Mouse (Mus musculus) olfactory bulb, adult 2 months (tissue): Measurements from ENCODE around the gene Ncoa3. TPM values are rescaled to one million over a fixed set of nuclear protein-coding genes. Genes with fewer than 3 reads are reported as not detected.

Experiments used
- H3K27ac ChIP-seq: fragments of 200-500 bp; 2 replicates; pipeline ENCODE4 v1.5.1; 2012; ENCODE audit warnings: low read depth, low read length; ENCODE audit not compliant: insufficient read depth
- H3K4me1 ChIP-seq: fragments of 200-500 bp; 2 replicates; pipeline ENCODE4 v1.6.1; 2012; ENCODE audit warnings: low read length; ENCODE audit not compliant: control insufficient read depth, insufficient read depth
- H3K4me3 ChIP-seq: fragments of 200-500 bp; 2 replicates; pipeline ENCODE4 v1.5.1; 2012; ENCODE audit warnings: mild to moderate bottlenecking, low read depth, low read length, moderate library complexity; ENCODE audit not compliant: insufficient read depth
- CTCF ChIP-seq: fragments of 200-500 bp; IDR thresholded peaks from 2 replicates; pipeline ENCODE4 v1.5.1; 2012; ENCODE audit warnings: low read depth, mild to moderate bottlenecking, low read length, moderate library complexity; ENCODE audit not compliant: insufficient read depth
- POLR2A ChIP-seq: fragments of 200-500 bp; IDR thresholded peaks from 2 replicates; pipeline ENCODE4 v1.6.1; 2012; ENCODE audit warnings: mild to moderate bottlenecking, low read depth, low read length, moderate library complexity; ENCODE audit not compliant: insufficient read depth
- WGBS: fragments of 180-500 bp; shearing (Covaris S2); methylation state at CpG from one replicate; pipeline ENCODE4 v1.1.7; 2018; 5-methylcytosine and 5-hydroxymethylcytosine counted together
- polyA plus RNA-seq: library from polyadenylated mRNA; stranded (reverse); fragments of >200 nt; gene quantifications from 2 replicates; pipeline ENCODE4 v1.2.4, GENCODE M21; 2012; ENCODE audit warnings: low replicate concordance; ENCODE audit not compliant: missing spikeins, insufficient read depth, insufficient read length

Gene Ncoa3
- polyA plus RNA-seq, 1 experiment = not detected

- Histone ChIP-seq H3K27ac (no peak overlapping the region), H3K4me3 (no peak overlapping the region), H3K4me1 (peaks cover 19% of the 10 kb centered on the region)
- TF ChIP-seq POLR2A = no peak
- no peak for TF ChIP-seq CTCF
- 92% methylated on average over 5 of the region's 5 CpGs for WGBS
Measured at GRCm38 (mm10) chr2:166032628-166033027, 40.2 kb downstream of the Ncoa3 start.

GRCm38 (mm10) chr2:166034967-166035490, 42.6 kb downstream of the Ncoa3 start:
- WGBS = 54% methylated on average over 3 of the region's 3 CpGs
- Histone ChIP-seq H3K27ac (0 out of 2 replicates have a peak overlapping the region, but pooled peaks have one; percentile 40), H3K4me3 (no peak overlapping the region), H3K4me1 (peaks cover 16% of the 10 kb centered on the region)
- TF ChIP-seq POLR2A (no peak), CTCF (no peak)

GRCm38 (mm10) chr2:166035725-166036124, 43.3 kb downstream of the Ncoa3 start:
- H3K27ac ChIP-seq = no peak overlapping the region
- no peak overlapping the region for H3K4me3 ChIP-seq
- 41% methylated on average over 3 of the region's 3 CpGs for WGBS
- no peak for TF ChIP-seq CTCF
- no peak for TF ChIP-seq POLR2A
- peaks cover 12% of the 10 kb centered on the region for H3K4me1 ChIP-seq

- Histone ChIP-seq H3K4me1 (peaks cover 5% of the 10 kb centered on the region), H3K4me3 (no peak overlapping the region), H3K27ac (no peak overlapping the region)
- 91% methylated on average over 4 of the region's 4 CpGs for WGBS
- TF ChIP-seq CTCF = no peak
- TF ChIP-seq POLR2A = no peak
Measured at GRCm38 (mm10) chr2:166039681-166040080, 47.2 kb downstream of the Ncoa3 start.

- Histone ChIP-seq H3K27ac (no peak overlapping the region), H3K4me3 (no peak overlapping the region), H3K4me1 (peaks cover 9% of the 10 kb centered on the region)
- 87% methylated on average over 1 of the region's 1 CpGs for WGBS
- TF ChIP-seq CTCF = no peak
- TF ChIP-seq POLR2A = no peak
Measured at GRCm38 (mm10) chr2:166042542-166042941, 50.1 kb downstream of the Ncoa3 start.

- TF ChIP-seq CTCF (no peak), POLR2A (no peak)
- H3K4me1 ChIP-seq = peaks cover 9% of the 10 kb centered on the region
- 25% methylated on average over 2 of the region's 2 CpGs for WGBS
- peak overlapping the region; percentile 74 for H3K27ac ChIP-seq
- no peak overlapping the region for H3K4me3 ChIP-seq
Measured at GRCm38 (mm10) chr2:166045006-166045405, 52.6 kb downstream of the Ncoa3 start.

- no peak for TF ChIP-seq POLR2A
- no peak for TF ChIP-seq CTCF
- peak overlapping the region; percentile 74 for H3K27ac ChIP-seq
- WGBS = 42% methylated on average over 10 of the region's 10 CpGs
Measured at GRCm38 (mm10) chr2:166045549-166046501, 53.4 kb downstream of the Ncoa3 start.

GRCm38 (mm10) chr2:166047931-166048330, 55.5 kb downstream of the Ncoa3 start:
- Histone ChIP-seq H3K4me1 (peaks cover 16% of the 10 kb centered on the region), H3K4me3 (no peak overlapping the region), H3K27ac (no peak overlapping the region)
- WGBS = 95% methylated on average over 4 of the region's 4 CpGs
- no peak for TF ChIP-seq CTCF
- TF ChIP-seq POLR2A = no peak

More at GRCm38 (mm10) chr2:166045549-166046501, 53.4 kb downstream of the Ncoa3 start:
- Histone ChIP-seq H3K4me1 (peaks cover 9% of the 10 kb centered on the region), H3K4me3 (no peak overlapping the region)

GRCm38 (mm10) chr2:166048852-166049251, 56.4 kb downstream of the Ncoa3 start:
- Histone ChIP-seq H3K4me1 (peaks cover 16% of the 10 kb centered on the region), H3K4me3 (no peak overlapping the region), H3K27ac (no peak overlapping the region)
- TF ChIP-seq POLR2A (no peak), CTCF (no peak)
- WGBS = 69% methylated on average over 7 of the region's 7 CpGs
